Mouse (Mus musculus) ES-Bruce4 (cell line): ENCODE measurements around the gene Ube4b.

Experiments used
- CTCF ChIP-seq: IDR thresholded peaks from one replicate; pipeline ENCODE4 v1.8.1; 2011; ENCODE audit warnings: low read depth, low read length
- EP300 ChIP-seq: IDR thresholded peaks from 2 replicates; pipeline ENCODE4 v1.6.1; 2011; ENCODE audit warnings: low read depth, low read length; ENCODE audit not compliant: insufficient read depth
- POLR2A ChIP-seq: IDR thresholded peaks from one replicate; pipeline ENCODE4 v1.8.1; 2011; ENCODE audit warnings: low read length; ENCODE audit not compliant: insufficient read depth

DNA sequence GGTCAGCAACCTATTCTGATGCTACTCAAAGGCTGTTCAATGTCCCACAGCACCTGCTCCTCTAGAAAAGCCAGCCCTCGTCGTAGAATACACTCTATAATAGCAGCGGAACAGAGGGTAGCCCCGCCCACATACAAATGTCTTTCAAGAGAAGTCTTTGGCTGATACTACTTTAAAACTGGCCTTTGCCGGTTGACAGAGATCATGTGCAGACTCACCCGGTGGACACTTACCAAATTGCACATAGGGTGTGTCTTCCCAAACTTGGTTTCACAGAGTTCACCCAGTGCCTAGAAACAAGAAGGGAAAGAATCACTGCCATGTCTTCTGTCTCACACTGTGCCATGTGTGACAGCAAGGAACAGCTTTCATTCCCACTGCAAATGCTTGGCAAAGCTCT is 65.5 kb downstream of the Ube4b start:
- TF ChIP-seq POLR2A (no peak), CTCF (no peak), EP300 (no peak)
